Mouse (Mus musculus): ENCODE results near the gene Gnai1.
A peak's percentile ranks its signal among the peaks of the same experiment; 100 is the strongest.

Gnai1 gene

GRCm38 (mm10) chr5:18289530-18289929, 70.6 kb downstream of the Gnai1 start:
- ATAC-seq (ENCODE audit: insufficient number of reproducible peaks, low FRiP score, low TSS enrichment), result no peak

GRCm38 (mm10) chr5:18288694-18289093, 71.5 kb downstream of the Gnai1 start:
- peak; percentile 63; the same call in 1 of the 2 replicates for ATAC-seq (ENCODE audit: insufficient number of reproducible peaks, low FRiP score, low TSS enrichment)

- ATAC-seq (ENCODE audit: insufficient number of reproducible peaks, low FRiP score, low TSS enrichment), result no peak
Observed at GRCm38 (mm10) chr5:18288079-18288478, 72.1 kb downstream of the Gnai1 start.

GRCm38 (mm10) chr5:18282095-18282494, 78.1 kb downstream of the Gnai1 start:
- no peak for ATAC-seq (ENCODE audit: insufficient number of reproducible peaks, low FRiP score, low TSS enrichment)

GRCm38 (mm10) chr5:18274352-18274940, 85.7 kb downstream of the Gnai1 start:
- ATAC-seq (ENCODE audit: insufficient number of reproducible peaks, low FRiP score, low TSS enrichment), result no peak

- ATAC-seq (ENCODE audit: insufficient number of reproducible peaks, low FRiP score, low TSS enrichment), result no peak
Observed at GRCm38 (mm10) chr5:18273291-18274284, 86.6 kb downstream of the Gnai1 start.

- ATAC-seq (ENCODE audit: insufficient number of reproducible peaks, low FRiP score, low TSS enrichment), result no peak
Observed at GRCm38 (mm10) chr5:18250379-18251017, 109.7 kb downstream of the Gnai1 start.

GRCm38 (mm10) chr5:18249132-18249531, 111.0 kb downstream of the Gnai1 start:
- no peak for ATAC-seq (ENCODE audit: insufficient number of reproducible peaks, low FRiP score, low TSS enrichment)

- no peak for ATAC-seq (ENCODE audit: insufficient number of reproducible peaks, low FRiP score, low TSS enrichment)
Observed at GRCm38 (mm10) chr5:18229396-18229795, 130.8 kb downstream of the Gnai1 start.

- no peak for ATAC-seq (ENCODE audit: insufficient number of reproducible peaks, low FRiP score, low TSS enrichment)
Observed at GRCm38 (mm10) chr5:18228866-18229265, 131.3 kb downstream of the Gnai1 start.

- ATAC-seq (ENCODE audit: insufficient number of reproducible peaks, low FRiP score, low TSS enrichment), result no peak
Observed at GRCm38 (mm10) chr5:18220873-18221272, 139.3 kb downstream of the Gnai1 start.

- no peak for ATAC-seq (ENCODE audit: insufficient number of reproducible peaks, low FRiP score, low TSS enrichment)
Observed at GRCm38 (mm10) chr5:18218292-18218691, 141.9 kb downstream of the Gnai1 start.

- no peak for ATAC-seq (ENCODE audit: insufficient number of reproducible peaks, low FRiP score, low TSS enrichment)
Observed at GRCm38 (mm10) chr5:18217856-18218255, 142.3 kb downstream of the Gnai1 start.
